Mouse (Mus musculus) monocyte, adult 5-6 weeks (primary cell): ENCODE data around the gene Tnfrsf21. TPM values are rescaled to one million over a fixed set of nuclear protein-coding genes. Genes with fewer than 3 reads are reported as not detected.

ENCODE experiments used
- ATAC-seq: fragments of 153-309, 156-312 bp; replicated peaks from 2 replicates; pipeline ENCODE4 v1.8.0; 2017; ENCODE audit warnings: mild to moderate bottlenecking; ENCODE audit not compliant: low TSS enrichment, insufficient number of reproducible peaks, severe bottlenecking, poor library complexity, low FRiP score
- total RNA-seq: library from RNA; stranded (forward); fragments of 200-1000, 200-491, 200-594 nt; gene quantifications from 3 replicates; pipeline ENCODE4 v1.2.3, GENCODE M21; 2017

The Tnfrsf21 gene
- total RNA-seq, result 55.9 to 74.6 TPM (median 67.4 TPM) in 3 replicates

DNA sequence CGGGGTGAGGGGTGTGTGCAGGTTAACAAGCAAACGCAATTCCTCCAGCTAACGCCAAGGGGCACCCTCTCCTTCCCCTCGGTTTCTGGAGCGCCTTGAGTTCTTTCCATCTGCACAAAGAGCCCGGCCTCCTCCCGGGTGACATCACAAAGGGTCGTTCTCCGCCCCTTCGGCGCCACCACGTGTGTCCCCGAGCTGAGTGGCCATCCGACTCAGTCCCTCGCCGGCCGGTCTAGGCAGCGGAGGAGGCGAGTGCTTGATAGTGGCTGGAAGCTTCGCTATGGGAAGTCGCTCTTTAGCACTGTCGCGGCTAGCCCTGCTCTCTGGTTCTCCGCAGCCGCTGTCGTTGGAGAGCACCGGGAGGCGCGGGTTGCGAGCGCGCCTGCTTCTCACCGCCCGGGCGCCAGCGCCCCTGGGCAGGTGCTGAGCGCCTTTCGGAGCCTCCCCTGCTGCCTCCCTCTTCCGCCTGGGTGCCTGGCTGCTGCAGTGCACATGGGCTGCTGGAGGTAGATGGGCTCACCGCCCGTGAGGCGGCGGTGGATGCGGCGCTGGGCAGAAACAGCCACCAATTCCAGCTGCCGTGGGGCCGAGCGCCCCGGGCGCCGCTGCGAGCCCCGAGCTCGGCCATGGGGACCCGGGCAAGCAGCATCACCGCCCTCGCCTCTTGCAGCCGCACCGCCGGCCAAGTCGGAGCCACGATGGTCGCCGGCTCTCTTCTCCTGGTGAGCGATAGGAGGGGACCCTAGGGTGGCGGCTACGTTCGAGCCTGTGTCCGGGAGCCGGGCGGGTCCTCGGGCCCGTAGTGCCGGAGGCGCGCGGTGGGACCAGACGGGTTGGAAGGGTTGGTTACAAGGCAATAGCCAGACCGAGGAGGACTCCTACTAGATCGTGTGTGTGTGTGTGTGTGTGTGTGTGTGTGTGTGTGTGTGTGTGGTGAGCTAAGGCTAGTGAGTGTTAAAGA, at the start of gene Tnfrsf21:
Tnfrsf21 (plus strand) TSS at position 185 of the 961 bp plus-strand sequence.
- peak; percentile 95 for ATAC-seq

DNA sequence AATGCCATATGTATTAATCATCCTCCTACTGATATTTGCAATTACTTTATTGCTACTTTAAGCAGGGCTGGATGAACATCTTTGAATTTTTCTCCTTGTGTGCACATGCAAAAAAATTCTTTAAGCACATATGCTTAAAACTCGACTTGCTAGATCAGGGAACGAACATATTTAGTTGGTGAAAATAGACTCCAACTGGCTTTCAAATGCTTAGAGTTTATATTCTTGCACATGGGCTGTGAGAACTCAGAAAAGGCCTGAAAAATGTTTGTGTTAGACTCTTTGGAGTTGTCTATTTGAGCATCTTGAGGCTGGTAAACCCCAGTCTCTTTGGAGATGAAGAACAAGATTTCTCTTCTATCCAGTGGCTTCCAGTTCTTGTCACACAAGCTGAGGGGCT, 48.2 kb upstream of the Tnfrsf21 start:
- ATAC-seq, result no peak

DNA sequence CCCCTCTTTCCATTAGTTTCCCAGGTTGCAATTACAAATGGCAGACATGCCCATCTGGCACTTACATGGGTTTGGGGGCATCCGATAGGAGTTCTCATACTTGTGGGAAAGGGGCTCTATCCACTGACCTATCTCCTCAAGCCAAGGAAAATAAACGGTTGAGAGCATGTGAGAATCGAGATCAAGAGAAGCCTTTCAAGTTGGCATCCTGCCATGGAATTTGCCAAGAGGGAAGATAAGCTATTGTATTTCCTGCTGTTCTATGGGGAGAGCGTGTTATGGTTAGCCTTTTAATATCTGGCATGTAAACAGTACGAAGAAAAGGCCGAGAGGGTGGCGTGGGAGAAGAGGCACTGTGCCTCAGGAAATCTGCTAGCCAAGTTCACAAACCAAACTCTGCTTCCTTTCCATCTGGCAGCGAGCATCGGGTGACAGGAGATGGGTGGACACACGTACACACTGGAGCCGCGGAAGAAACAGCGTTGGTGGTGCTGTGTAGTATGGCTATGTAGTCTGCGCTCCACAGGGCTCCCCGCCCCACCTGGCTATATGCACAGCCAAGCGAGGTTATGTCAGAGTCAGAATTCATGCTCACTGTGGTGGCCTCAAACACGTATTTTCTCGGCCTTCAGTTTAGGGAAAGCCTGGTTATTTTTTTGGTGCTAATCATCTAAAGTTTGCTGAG, 40.9 kb upstream of the Tnfrsf21 start:
- ATAC-seq, result no peak

DNA sequence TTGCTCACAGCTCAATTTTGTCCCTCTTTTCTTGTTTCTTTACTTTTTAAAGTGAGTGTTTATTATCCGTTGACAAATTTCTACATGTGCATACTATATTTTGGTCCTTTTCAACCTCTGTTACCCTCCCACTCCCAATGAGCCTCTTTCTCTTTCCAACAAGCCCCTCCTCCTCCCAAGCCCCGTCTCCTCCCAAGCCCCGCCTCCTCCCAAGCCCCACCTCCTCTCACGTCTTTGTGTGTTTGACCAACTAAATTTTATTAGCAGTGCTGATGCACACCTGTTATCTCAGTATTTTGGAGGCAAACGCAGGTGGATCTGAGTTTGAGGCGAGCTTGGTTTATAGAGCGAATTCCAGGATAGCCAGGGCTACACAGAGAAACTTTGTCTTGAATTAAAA, 38.6 kb upstream of the Tnfrsf21 start:
- ATAC-seq, result no peak

DNA sequence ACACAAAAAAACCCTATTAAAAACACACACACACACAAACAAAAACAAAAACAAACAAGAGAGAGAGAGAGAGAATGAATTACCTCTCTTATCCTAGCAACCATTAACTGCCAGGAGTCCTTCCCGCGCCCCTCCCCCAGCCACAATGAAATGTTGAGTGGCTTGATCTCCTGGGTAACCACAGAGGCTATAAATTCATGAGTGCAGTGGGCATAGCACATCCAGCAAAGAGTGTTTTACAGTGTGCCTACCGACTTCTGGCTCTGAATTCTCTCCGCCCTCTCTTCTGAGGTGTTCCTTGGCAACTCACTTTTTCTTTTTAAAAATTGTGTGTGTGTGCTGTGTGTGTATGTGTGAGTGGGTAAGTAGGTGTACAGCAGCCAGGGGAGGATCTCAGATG, 38.0 kb upstream of the Tnfrsf21 start:
- no peak for ATAC-seq

DNA sequence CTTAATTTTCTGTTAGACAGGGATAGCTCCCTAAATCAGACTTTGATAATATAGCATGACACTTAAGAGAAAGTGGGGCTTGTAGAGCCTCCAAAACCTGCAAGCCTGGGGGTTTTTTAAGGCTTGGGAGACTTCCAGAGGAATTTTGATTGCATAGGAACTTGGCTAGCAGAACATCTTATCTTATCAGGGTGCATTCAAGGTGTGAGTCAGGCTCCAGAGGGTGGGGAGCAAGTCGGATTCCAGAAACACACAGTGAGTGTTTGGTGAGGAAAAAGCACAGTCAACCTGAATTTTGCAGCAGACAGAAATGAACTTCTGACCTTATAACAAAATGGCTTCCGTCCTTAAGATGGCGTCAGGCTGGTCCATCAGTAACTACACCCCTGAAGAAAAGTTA, 34.5 kb upstream of the Tnfrsf21 start:
- ATAC-seq, result no peak

DNA sequence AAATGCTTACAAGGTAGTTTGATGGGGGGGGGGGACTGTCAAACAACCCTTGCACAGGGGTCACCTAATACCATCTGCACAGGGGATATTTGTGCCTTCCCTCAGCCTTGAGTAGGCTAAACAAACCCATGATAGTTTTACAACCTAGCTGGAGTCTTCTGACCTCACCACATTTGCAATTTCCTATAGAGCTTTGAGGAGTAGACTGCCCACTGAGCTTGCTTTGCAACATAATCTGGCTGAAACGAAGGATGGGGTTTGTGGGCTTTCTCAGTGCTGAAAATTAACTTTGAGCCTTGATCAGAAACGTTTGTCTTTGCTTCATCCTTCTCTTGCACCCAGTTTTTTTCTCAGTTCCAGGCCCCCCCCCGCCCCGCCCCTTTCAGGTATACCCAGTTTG, 33.8 kb upstream of the Tnfrsf21 start:
- ATAC-seq, result no peak

DNA sequence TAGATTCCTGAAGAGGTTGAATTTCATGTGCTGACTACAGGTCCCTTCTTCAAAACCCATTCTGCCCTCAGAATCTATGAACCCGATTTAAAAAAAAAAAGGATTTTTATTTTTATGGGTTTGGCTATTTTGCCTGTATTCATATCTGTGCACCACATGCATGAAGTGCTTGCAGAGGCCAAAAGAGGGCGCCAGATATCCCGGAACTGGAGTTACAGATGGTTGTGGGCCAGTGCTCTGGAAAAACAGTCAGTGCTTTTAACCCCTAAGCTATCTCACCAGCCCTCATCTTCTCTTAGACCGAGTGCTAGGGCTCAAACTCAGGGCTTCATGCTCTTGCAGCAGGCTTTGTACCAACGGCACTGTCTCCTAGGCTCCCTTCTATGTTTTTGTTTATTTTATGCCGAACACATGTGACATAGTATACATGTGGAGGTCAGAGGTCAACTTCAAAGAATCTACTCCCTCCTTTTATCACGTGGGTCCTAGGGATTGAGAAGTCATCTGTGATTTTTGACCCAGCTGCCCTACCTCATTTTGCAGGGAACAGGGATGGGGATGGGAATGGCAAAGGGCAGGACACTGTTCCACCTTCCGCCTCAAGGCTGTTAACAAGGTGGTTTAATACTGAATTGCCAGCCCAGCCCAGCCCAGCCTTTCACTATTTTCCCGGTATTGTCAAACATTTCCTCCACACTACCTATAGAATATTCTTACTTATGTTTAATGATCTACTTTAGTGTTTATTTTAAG, 30.3 kb upstream of the Tnfrsf21 start:
- ATAC-seq, result no peak

DNA sequence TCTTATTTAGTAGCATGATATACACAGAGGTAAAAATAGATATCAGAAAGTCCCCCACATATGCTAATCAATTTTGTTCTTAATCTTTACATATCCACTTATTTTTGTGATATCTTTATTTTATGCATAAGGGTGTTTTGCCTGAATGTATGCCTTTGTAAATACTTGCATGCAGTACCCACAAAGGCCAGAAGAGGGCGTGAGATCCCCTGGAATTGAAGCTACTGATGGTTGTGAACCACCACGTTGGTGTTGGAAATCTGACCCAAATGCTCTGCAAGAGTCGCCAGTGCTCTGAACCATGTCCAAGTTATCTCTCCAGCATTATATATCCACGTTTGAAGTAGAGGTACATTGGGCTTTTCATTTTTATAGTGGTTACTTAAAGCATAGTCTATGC, 28.7 kb upstream of the Tnfrsf21 start:
- no peak for ATAC-seq

DNA sequence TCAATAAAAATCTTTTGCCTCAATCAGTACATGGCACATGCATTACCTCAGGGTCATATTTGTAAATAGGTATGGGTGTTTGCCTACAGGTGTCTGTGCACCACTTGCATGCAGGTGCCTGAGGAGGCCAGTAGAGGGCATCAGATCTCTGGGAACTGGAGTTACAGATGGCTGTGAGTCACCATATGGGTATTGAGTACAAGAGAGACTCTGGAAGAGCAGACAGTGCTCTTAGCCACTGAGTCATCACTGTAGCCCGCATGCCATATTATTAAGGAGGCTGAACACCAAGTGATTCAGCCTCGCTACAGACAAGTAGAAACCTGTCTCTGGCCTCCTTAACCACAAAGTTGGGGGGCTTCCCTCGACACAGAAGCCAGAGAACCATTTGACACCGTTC, 26.4 kb upstream of the Tnfrsf21 start:
- no peak for ATAC-seq

DNA sequence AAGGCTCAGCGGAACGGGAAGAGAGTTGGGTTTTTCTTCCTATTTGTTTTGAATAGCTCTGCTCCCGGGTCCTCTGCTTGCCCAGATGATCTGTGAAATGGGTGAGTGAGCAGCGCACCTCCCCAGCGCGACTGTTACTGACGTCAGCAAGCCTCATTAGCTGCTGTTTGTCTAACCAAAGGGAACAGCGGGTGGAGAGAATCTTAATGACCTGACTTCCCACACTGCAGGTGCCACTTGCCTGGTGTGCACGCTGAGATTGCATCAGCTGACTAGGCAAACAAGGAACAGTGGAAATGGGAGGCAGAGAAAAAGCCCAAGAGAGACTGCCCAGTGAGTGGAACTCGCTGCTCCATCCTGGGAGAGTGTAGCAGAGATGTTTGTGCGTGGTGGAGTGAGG, 25.2 kb upstream of the Tnfrsf21 start:
- no peak for ATAC-seq

DNA sequence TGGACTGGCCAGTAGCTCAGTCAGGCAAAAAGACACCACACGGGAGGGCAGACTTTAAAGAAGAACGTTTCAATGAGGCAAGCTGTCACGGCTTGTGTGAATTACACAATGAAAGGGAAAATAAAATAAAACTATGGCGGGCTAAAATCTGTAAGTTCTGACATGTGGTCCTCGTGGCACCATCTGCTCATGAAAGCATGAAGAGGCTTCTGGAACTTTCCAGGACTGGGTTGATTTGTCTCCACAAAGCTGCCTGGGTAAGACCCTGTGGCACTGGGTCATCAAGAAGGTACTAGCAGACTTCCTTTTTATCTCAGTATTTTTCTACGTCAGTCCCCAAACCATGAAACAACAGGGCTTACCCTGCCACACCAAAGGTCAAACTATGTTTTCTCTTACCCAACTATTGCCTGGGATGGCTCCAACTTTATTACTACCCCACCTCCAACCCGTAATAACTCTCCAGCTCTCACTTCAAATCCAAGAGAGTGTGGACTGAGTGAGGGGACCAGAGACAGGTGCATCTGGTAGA, 16.8 kb upstream of the Tnfrsf21 start:
- ATAC-seq, result no peak

DNA sequence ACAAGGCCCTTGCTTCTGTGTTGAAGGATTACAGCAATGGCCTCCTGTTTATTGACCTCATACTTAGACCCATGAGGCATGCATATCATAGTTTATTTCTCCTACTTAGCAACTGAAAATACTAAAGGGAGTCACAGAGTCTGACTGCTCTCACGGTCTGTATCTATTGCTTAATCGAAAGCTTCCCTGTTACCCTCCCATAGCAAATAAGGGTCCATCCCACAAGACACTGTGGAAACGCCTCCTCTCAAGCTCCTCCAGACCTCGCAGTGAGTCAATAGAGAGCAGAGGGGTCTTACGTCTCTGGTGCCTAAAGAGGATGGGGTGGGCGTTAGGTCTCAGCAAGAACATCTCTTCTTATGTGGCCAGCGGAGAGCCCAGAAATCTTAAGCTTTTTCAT, 15.8 kb upstream of the Tnfrsf21 start:
- no peak for ATAC-seq

DNA sequence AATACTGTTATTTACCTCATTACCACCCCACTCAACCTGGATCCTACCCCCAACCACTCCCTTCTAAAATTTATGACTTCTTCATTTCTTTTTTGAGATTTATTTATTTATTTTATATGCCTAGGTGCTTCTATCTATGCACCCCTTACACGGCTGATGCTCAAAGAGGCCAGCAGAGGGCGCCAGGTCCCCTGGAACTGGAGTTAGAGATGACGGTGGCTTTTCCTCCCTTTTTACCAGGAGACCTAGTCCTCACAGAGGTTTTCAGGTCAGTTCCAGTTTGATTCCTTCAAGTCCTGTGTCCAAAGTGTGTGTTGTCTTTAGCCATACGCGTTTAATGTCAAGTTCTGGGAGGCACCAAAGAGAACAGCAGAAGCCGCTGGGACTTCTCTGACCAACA, 3.6 kb upstream of the Tnfrsf21 start:
- ATAC-seq, result no peak

DNA sequence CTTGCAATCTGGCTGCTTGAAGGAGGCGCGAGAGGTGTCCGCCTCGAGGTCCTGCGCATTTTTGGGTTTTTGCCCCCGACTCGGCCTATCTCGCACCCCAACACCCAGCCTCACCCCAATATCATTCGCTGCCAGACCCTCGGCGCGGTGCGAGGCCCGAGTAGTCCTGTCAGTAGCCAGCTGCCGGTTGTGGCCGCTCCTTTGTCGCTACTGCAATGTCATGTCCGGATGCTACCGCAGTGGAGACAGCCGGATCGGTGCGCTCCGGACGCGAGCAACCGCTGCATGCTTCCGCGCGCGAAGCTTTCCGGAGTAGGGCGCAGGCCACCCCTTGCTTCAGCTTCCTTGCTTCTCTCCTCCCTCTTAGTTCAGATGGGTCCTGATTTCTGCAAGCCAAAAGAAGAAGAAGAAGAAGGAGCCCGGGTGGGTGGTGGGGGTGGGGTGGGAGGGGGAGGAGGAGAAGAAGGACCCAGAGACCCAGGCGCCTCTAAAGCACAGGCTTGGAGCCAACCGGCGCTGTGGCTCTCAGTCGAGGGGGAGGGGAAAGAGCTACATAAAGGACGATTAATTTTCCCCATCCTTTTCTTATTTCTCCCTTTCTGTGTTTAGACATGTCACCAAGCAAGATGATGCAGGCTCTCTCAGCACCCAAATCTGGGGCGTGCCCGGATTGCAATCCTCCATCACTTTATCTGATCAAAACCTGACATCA, 1.1 kb downstream of the Tnfrsf21 start:
- peak; percentile 36; the same call in 1 of the 2 replicates for ATAC-seq

DNA sequence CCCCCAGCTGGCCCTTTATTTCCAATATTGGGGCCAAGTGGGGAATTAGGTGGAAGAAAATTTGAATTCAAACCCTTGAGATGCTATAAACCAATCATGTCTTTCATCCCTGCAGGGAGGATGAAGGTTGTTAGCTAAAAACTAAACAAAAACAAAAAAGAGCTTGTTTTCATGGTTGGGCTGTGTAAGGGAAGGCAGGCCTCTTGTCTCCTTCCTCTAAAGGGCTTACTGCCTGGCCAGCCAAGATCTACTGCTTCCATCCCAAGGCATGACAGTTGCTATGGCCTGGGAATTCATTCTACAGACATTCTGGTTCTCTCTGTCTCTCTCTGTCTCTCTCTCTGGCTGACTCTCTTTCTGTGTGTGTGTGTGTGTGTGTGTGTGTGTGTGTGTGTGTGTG, 1.7 kb downstream of the Tnfrsf21 start:
- ATAC-seq, result no peak

DNA sequence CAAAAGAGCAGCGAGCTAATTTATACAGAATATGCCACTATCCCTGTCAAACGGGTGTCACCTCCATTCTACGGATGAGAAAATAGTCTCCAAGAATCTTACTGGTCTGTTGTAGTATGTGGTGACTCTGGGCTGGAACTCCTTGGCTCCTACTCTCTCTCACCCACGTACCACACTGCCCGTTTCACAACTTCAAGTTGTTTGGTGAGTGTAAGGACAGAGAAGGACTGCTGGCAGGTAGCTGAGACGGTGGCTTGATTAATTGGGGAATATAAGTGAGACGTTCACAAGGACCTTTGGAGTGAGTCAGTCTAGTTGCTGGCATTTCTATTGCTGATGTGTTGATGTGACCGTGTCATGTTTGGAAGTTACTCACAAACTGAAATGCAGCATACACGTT, 3.3 kb downstream of the Tnfrsf21 start:
- ATAC-seq, result no peak

DNA sequence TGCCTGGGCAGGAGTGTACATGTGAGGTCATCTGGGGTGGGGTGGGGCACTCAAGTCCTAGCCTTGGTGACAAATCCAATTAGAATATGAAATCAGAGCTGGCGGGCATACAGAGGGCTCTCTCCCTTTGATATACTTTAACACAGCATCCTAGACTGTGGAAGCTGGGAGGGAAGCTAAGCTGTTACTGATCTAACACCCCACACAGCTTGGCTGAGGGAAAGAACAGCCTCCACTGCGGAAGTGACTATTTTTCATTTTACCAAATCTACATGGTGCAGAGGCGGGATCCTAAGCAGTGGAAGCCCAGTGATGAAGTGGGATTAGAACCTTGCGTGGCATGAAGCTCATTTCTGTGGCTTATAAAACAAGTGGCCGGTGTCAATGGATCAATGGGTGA, 4.7 kb downstream of the Tnfrsf21 start:
- no peak for ATAC-seq

DNA sequence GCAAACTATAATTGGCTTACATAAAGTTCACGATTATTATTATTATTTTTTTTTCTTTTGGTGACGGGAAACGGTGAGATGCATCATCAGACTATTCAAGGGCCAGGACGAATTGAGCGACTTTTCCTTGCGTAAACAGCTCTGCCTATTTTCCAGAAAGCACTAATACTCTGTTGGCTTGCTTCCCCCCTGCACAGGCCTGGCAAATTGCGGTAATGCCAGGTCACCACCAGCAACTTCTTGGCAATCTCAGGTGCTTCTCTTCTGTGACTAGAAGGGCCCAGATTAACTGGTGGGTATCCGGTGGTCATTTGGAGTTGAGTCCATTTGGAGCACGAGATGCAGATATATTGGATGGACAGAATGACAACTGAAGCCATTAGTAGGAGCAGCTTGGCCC, 5.7 kb downstream of the Tnfrsf21 start:
- ATAC-seq, result no peak
